Mouse (Mus musculus) midbrain, embryonic 14.5 days (tissue): ENCODE measurements around the gene Mmp17. TPM values are rescaled to one million over a fixed set of nuclear protein-coding genes. Genes with fewer than 3 reads are reported as not detected.
"Not testable (repeated sequence)": the region's sequence is repeated elsewhere in the genome, so short reads cannot be mapped to it uniquely, and the experiment has no call there.

Experiments used
- ATAC-seq: fragments of 200-750 bp; cut with Nextera tagmentation; 2 replicates; pipeline ENCODE4 v1.8.0; 2017; ENCODE audit warnings: moderate number of reproducible peaks, moderate library complexity; ENCODE audit not compliant: low FRiP score, low TSS enrichment
- DNase-seq: peaks from one replicate; pipeline ENCODE4 v3.0.0-alpha.2; 2015
- H3K27ac ChIP-seq: fragments of 300-500 bp; sonication (generic); replicated peaks from 2 replicates; pipeline ENCODE4 v1.5.1; 2014; ENCODE audit warnings: mild to moderate bottlenecking, low read depth, low read length, moderate library complexity
- H3K27me3 ChIP-seq: fragments of 300-500 bp; sonication (generic); 2 replicates; pipeline ENCODE4 v1.6.1; 2014; ENCODE audit warnings: low read length, control low read depth, mixed read lengths; ENCODE audit not compliant: control insufficient read depth, insufficient read depth
- H3K36me3 ChIP-seq: fragments of 300-500 bp; sonication (generic); 2 replicates; pipeline ENCODE4 v1.6.1; 2014; ENCODE audit warnings: low read length, control low read depth; ENCODE audit not compliant: control insufficient read depth, insufficient read depth
- H3K4me1 ChIP-seq: fragments of 300-500 bp; sonication (generic); 2 replicates; pipeline ENCODE4 v1.6.1; 2014; ENCODE audit warnings: mild to moderate bottlenecking, antibody characterized with exemption, low read length, control low read depth; ENCODE audit not compliant: control insufficient read depth, insufficient read depth
- H3K4me2 ChIP-seq: fragments of 300-500 bp; sonication (generic); 2 replicates; pipeline ENCODE4 v1.6.1; 2014; ENCODE audit warnings: mild to moderate bottlenecking, low read length, moderate library complexity
- H3K4me3 ChIP-seq: fragments of 300-500 bp; sonication (generic); replicated peaks from 2 replicates; pipeline ENCODE4 v1.5.1; 2014; ENCODE audit warnings: low read depth, low read length
- H3K9ac ChIP-seq: fragments of 300-500 bp; sonication (generic); replicated peaks from 2 replicates; pipeline ENCODE4 v1.6.1; 2014; ENCODE audit warnings: mild to moderate bottlenecking, low read length, moderate library complexity
- H3K9me3 ChIP-seq: fragments of 300-500 bp; sonication (generic); 2 replicates; pipeline ENCODE4 v1.6.1; 2016; ENCODE audit warnings: low read length, control low read depth, mixed read lengths; ENCODE audit not compliant: control insufficient read depth
- WGBS: fragments of 180-500 bp; shearing (Covaris S2); extraction: QIAGEN DNeasy Blood & Tissue Kit; methylation state at CpG from one replicate; pipeline ENCODE4 v1.1.7; 2014; 5-methylcytosine and 5-hydroxymethylcytosine counted together
- polyA plus RNA-seq: library from polyadenylated mRNA; unstranded; fragments of >200 nt; fragmentation: Nextera tagmentation; extraction: Ambion mirVana; gene quantifications from 2 replicates; pipeline ENCODE4 v1.2.1, GENCODE M21; 2014

The Mmp17 gene
- polyA plus RNA-seq, 1 experiment from 2014 or later, result 7.3 TPM

DNA sequence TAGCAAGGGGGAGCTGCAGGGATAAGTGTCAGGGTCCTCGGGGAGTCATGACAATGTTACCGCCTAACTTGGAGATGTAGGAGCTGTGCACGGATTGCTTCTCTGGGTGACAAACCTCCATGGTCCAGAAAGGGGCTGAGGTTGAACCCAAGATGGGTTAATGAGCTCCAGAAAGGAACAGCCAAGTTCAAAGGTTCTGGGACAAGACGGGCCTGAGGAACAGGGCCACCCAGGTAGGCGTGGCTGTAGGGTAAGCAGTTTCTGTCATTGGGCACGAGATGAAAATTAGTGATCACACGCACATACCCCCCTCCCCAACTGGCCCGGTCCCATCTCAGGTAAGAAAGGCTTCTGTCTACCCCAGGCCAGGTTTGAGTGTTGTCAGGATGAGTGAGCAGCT, 23.5 kb downstream of the Mmp17 start:
- DNase-seq (no peak), ATAC-seq (no peak)
- no peak overlapping the region for H3K9ac ChIP-seq
- peaks cover 19% of the 10 kb centered on the region for H3K36me3 ChIP-seq
- H3K27me3 ChIP-seq, result no peaks in the 10 kb centered on the region
- H3K4me2 ChIP-seq, result no peak overlapping the region
- H3K27ac ChIP-seq, result no peak overlapping the region
- no peaks in the 10 kb centered on the region for H3K4me1 ChIP-seq
- H3K4me3 ChIP-seq, result no peak overlapping the region
- H3K9me3 ChIP-seq, result no peaks in the 10 kb centered on the region
- 83% methylated on average over 8 of the region's 8 CpGs for WGBS

DNA sequence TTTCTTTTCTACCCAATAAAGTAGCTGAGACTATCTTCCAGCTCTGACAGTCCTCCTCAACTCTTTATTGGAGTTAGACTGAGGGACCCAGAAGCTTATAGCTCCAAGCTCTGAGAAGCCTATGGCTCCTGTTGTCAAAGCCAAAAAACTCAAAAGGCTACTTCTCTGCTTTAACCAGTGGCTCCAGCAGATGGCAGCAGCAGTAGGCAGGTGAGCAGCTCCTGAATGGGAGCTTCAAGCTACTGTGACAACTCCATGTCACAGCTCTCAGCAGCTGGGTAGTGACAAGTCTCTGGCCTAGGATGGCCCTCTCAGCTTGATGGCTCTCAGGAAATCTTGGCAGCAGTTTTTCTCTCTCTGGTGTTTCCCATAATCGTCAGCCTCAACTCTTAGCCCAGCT, 27.1 kb downstream of the Mmp17 start:
- H3K4me3 ChIP-seq, result no peak overlapping the region
- no peak overlapping the region for H3K27ac ChIP-seq
- no peaks in the 10 kb centered on the region for H3K4me1 ChIP-seq
- 33% methylated on average over 1 of the region's 1 CpGs for WGBS
- DNase-seq (peak; percentile 87), ATAC-seq (no peak)
- no peak overlapping the region for H3K9ac ChIP-seq
- peaks cover 7% of the 10 kb centered on the region for H3K36me3 ChIP-seq
- H3K4me2 ChIP-seq, result no peak overlapping the region
- no peaks in the 10 kb centered on the region for H3K27me3 ChIP-seq
- no peaks in the 10 kb centered on the region for H3K9me3 ChIP-seq

DNA sequence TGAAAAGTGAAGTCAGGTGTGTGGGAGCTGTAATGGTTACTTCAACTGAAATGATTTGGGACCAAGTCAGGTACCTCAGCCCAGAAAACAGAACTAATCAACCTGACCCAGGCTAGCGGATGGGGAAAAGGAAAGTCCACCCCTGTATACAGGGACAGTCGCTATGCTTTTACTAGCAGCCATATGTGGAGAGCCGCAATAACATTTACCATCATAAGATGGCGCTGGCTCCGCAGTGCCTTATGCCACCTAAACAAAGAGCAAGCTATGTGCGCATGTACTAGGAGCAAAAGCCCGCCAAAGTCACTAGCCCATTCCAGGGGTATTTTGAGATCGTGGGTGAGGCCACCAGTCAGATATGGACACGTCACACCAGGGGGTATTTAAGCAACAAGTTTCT, 36.6 kb downstream of the Mmp17 start:
- H3K9ac ChIP-seq, H3K36me3 ChIP-seq, DNase-seq, H3K27me3 ChIP-seq, ATAC-seq, H3K4me2 ChIP-seq, H3K27ac ChIP-seq, H3K4me1 ChIP-seq, H3K4me3 ChIP-seq, H3K9me3 ChIP-seq: not testable (repeated sequence)
- 61% methylated on average over 9 of the region's 9 CpGs for WGBS

DNA sequence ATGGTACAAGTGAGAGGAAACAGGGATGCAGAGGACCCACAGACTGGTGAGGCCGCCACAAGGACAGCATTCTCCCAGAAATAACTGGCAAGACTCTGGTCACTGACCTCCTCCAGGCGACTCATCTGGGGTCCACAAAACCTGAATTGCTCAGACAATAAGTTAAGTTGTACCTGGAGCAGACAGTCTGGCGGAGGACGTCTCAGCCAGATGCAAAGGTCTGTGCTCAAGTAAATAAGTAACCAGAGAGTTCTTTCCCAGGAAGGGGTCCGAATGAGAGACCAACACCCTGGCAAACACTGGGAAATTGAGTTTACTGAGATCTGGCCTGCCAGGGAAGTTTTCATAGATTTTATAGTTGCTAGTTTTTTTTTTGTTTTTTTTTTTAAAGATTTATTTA, 37.4 kb downstream of the Mmp17 start:
- ATAC-seq (no peak), DNase-seq (no peak)
- Histone ChIP-seq H3K27ac (no peak overlapping the region), H3K4me2 (no peak overlapping the region), H3K4me1 (no peaks in the 10 kb centered on the region), H3K4me3 (no peak overlapping the region), H3K9ac (no peak overlapping the region), H3K36me3 (no peaks in the 10 kb centered on the region), H3K9me3 (no peaks in the 10 kb centered on the region), H3K27me3 (no peaks in the 10 kb centered on the region)
- 91% methylated on average over 5 of the region's 5 CpGs for WGBS

DNA sequence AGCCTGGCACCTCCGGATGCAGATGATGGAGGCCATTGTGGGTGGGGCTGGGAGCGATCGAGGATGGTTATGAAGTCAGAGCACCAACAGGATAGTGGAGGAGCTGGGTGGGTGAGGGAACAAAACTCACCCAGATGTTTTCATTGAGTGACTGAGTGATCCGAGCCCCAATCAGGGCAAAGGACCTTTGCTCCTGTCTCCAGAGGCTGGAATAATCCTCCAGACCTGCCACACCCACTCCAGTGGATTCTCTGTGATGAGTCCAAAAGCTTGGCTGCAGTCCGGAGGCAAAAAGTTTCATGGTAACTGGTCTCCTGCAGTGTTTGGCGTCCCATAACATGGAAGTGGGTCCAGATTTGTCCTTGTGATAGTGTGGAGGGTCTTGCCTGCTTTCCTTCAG, 42.1 kb downstream of the Mmp17 start:
- WGBS, result 89% methylated on average over 6 of the region's 6 CpGs

DNA sequence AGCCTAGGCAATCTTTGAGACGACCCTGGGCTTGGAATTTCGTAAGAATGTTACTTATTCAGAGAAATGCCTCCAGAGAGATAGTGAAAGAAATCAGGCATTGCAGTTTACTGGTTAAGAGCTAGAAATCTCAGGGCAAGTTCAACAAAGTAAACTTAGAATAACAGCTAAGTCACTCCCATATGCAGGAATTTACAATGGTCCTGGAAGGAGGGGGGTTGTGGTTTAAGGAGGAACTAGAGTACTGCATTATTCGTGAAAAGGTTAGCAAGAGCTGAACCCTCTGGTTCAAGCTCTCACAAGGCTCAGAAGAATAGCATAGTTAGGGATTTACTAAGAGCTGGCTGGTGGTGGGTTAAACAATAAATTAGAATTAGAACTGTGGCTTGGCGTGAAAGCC, 42.6 kb downstream of the Mmp17 start:
- not testable (repeated sequence) for H3K27me3 ChIP-seq, H3K27ac ChIP-seq, H3K4me3 ChIP-seq, DNase-seq, ATAC-seq, H3K9me3 ChIP-seq, H3K9ac ChIP-seq, H3K36me3 ChIP-seq, H3K4me1 ChIP-seq, H3K4me2 ChIP-seq
- 78% methylated on average over 4 of the region's 4 CpGs for WGBS

More for the DNA sequence above, 42.1 kb downstream of the Mmp17 start:
- Histone ChIP-seq H3K9me3 (no peaks in the 10 kb centered on the region), H3K4me3 (no peak overlapping the region), H3K9ac (no peak overlapping the region), H3K27me3 (no peaks in the 10 kb centered on the region), H3K4me2 (no peak overlapping the region), H3K36me3 (no peaks in the 10 kb centered on the region), H3K27ac (no peak overlapping the region), H3K4me1 (no peaks in the 10 kb centered on the region)
- DNase-seq (no peak), ATAC-seq (no peak)

DNA sequence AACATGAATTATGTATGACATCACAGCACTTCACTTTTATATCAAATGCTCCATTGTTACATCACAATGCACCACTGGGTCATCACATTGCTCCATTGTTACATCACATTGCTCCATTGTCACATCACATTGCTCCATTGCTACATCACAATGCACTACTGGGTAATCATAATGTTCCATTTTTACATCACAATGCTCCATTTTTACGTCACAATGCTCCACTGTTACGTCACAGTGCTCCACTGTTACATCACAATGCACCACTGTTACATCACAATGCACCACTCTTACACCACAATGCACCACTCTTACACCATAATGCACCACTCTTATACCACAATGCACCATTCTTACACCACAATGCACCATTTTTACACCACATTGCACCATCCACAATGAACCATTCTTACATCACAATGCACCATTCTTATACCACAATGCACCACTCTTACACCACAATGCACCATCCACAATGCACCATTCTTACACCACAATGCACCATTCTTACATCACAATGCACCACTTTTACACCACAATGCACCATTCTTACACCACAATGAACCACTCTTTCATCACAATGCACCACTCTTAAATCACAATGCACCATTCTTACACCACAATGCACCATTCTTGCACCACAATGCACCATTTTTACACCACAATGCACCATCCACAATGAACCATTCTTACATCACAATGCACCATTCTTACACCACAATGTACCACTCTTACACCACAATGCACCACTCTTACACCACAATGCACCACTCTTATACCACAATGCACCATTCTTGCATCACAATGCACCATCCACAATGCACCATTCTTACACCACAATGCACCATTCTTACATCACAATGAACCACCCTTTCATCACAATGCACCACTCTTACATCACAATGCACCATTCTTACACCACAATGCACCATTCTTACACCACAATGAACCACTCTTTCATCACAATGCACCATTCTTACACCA, 48.6 kb downstream of the Mmp17 start:
- 85% methylated on average over 2 of the region's 2 CpGs for WGBS
- not testable (repeated sequence) for H3K9me3 ChIP-seq, DNase-seq, H3K36me3 ChIP-seq, H3K27ac ChIP-seq, H3K4me3 ChIP-seq, H3K9ac ChIP-seq, ATAC-seq, H3K27me3 ChIP-seq, H3K4me2 ChIP-seq, H3K4me1 ChIP-seq

DNA sequence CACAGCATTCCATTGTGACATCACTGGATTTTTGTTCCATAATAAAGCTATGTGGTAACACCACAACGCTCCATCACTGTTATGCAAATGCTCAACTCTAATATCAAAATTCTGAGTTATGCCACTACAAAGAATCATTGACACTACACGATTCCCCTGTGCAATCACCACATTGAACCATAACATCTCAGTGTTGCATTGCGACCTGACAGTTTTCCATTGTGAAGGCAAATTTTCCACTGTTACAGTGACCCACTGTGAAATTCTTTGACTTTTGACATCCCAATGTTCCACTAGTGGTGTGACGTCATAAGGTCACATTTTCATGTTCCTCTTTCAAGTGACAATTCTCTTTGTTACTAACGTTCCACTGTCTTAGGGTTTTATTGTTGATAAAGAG, 66.9 kb downstream of the Mmp17 start:
- Histone ChIP-seq H3K4me3 (no peak overlapping the region), H3K4me1 (no peaks in the 10 kb centered on the region), H3K27me3 (no peaks in the 10 kb centered on the region), H3K9ac (no peak overlapping the region), H3K9me3 (no peaks in the 10 kb centered on the region), H3K36me3 (peaks cover 15% of the 10 kb centered on the region; the same call in 1 of the 2 replicates), H3K4me2 (no peak overlapping the region), H3K27ac (no peak overlapping the region)
- WGBS, result 92% methylated on average over 5 of the region's 5 CpGs
- DNase-seq, result no peak
- ATAC-seq, result no peak

DNA sequence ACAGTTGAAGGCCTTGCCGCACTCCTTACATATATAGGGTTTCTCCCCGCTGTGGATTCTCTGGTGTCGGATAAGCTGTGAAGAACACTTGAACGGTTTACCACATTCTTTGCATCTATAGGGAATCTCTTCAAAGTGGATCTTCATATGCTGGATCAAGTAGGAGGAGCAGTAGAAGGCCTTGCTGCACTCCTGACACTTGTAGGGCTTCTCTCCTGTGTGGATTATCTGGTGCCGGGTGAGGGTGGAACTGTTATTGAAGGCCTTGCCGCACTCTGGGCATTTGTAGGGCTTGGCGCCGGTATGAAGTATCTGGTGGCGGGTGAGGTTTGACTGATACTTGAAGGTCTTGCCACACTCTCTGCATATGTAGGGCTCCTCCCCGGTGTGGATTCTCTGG, 73.0 kb downstream of the Mmp17 start:
- 96% methylated on average over 10 of the region's 10 CpGs for WGBS
- no peaks in the 10 kb centered on the region for H3K9me3 ChIP-seq

More for the DNA sequence above, 73.0 kb downstream of the Mmp17 start:
- Histone ChIP-seq H3K36me3 (peaks cover 62% of the 10 kb centered on the region), H3K4me3 (no peak overlapping the region), H3K4me2 (no peak overlapping the region), H3K27me3 (no peaks in the 10 kb centered on the region), H3K27ac (no peak overlapping the region), H3K9ac (no peak overlapping the region), H3K4me1 (no peaks in the 10 kb centered on the region)
- ATAC-seq, result no peak
- DNase-seq, result no peak
